Mouse (Mus musculus) urinary bladder, postnatal 25 days (tissue): ENCODE data around the gene Psg16.
"Not testable (repeated sequence)": the region's sequence is repeated elsewhere in the genome, so short reads cannot be mapped to it uniquely, and the experiment has no call there.

Source experiments
- DNase-seq: peaks from one replicate; pipeline ENCODE4 v3.0.0; 2022; ENCODE audit warnings: low spot score

Gene Psg16

DNA sequence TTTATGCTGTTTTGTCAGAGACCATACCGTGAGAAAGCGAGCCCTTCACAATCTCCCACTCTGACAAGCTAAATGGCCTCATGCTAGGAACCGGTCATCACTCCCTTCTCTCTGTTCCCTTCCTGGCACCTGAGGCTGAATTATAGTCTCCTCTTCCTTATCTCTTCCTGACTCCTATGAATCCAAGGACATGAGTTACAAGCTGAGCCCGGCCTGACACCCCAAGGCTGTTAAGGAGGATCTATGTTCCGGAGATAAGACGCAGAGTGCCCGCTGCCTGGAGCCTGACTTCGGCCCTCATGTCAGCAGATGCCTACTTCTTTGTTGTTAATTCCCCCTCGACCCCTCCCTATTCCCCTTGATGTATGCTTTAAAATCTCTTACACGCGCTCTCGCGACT is 27.8 kb downstream of the Psg16 start:
- not testable (repeated sequence) for DNase-seq

DNA sequence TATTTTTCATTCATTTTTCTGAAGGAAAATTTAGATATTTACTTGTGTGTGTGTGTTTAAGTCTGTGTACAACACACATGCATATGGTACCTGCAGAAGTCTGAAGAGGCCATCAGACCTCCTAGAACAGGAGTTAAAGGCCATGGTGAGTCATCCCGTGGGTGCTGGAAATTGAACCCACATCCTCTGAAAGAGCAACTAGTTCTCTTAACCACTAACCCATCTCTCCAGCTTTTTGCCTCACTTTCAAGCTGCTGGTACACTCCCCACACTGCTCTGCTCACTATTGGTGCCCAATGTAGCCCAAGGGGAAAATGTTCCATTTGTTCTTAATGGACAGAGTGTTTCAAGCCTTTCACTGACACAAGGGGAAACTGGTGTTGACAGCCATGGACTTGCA is 61.5 kb downstream of the Psg16 start:
- no peak for DNase-seq

DNA sequence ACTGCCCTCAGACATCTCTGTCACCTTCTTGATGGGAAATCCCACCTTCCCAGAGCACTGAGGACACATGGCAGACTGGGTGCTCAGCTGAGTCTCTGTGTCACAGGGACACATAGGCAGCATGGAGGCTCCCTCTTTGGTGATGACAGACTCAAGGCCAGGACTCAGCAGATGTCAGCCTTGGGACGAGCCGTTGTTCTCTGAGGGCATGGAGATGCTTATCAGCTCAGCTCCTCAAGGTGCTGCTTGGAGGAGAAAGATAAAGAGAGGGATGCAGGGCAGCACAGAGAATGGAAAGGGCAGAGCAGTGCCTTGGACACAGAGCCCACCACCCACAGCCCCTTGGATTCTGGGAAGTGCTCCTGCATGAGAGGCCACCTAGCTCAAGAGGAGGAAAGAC is 76.1 kb downstream of the Psg16 start, which contains the start of gene Ceacam3:
Ceacam3 (plus strand) TSS at position 352 of the 400 bp plus-strand sequence.
- DNase-seq, result no peak

DNA sequence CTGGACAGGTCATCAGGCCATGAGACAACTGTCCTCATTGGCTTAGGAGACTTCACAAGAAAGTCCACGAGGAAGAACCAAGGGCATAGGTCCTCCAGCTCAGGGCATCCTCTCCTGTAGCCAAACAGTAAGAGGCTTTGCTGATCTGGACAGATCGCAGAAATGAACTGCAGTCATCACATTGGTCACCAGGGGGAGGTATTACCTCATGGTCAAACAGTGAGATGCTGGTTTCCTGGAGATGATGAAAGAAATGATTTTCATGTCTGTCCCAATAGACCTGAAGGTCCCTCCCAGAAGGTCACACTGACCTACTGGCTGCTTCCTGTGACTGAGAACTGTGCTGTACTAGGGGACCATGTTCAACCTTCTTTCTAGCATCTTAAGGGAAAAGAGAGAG is 81.8 kb downstream of the Psg16 start:
- DNase-seq, result peak; percentile 33

DNA sequence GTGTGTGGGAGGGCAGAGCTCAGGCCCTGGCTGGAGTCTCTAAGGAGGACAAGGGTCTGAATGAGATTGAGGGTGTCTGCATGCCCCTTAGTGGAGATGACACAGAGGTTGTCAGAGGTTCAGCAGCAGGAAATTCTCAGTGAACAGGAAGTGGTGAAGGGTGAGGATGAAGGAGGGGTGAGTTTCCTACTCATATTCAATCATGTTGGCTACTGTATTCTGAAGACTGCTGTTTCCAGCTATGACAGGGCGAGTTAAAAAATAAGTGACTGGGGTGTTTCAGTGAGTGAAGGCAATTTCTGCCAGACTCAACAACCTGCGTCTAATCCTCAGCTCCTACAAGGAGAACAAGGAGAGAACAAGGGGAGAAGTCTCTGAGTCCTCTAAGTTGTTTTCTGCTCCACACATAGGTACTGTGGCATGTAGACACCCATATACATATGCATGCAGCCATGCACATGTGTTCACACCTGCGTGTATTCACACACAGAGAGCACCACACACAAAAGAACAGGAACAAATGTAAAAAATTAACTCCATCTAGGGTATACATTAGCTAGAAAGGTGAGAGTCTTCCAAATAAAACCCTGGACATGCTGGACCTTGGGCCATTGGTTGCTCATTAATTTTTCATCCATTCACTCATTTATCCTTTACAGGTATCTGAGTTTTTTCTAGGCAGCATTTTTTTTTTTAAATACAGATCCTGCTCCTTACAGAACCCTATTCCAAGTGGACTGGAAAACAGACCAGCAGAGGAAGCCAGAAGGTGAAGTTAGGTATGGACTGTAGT is 83.2 kb downstream of the Psg16 start:
- no peak for DNase-seq

DNA sequence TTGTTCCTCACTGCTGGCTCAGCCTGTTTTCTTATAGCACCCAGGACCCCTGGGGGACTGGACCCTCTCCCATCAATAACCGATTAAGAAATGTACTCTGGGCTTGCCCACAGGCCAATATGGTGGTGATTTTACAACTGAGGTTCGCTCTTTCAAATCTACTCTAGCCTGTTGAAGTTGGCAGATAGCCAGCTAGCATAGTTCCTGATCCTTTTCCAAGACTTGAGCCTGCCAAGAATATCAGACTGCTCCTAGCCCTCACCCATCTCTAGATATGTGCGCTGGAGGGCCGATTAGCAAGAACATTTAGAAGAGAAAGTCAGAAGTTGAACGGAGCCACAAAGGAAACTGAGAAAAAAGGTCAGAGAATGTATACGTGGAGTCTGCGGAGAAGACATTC is 85.2 kb downstream of the Psg16 start:
- DNase-seq, result no peak

DNA sequence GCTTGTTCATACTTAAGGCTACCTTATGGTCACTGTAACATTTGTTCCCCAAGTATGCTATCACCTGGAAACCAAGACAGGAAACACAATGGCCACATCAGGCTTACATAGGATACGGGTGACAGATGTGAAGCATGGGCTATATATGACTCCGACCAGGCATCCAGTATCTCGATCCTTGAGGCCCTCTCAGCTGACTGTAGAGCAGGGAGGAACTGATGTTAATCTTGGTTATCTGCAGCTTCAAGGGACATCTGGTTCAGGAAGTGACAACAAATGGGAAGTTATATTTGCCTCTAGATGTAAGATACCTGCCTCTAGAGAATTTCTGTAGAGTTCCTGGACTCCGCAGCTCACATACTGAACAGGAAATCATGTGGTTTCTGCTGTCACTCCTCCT is 98.0 kb downstream of the Psg16 start:
- DNase-seq, result no peak
